Mouse (Mus musculus): ENCODE data around the gene Acpp.

Acpp gene

DNA sequence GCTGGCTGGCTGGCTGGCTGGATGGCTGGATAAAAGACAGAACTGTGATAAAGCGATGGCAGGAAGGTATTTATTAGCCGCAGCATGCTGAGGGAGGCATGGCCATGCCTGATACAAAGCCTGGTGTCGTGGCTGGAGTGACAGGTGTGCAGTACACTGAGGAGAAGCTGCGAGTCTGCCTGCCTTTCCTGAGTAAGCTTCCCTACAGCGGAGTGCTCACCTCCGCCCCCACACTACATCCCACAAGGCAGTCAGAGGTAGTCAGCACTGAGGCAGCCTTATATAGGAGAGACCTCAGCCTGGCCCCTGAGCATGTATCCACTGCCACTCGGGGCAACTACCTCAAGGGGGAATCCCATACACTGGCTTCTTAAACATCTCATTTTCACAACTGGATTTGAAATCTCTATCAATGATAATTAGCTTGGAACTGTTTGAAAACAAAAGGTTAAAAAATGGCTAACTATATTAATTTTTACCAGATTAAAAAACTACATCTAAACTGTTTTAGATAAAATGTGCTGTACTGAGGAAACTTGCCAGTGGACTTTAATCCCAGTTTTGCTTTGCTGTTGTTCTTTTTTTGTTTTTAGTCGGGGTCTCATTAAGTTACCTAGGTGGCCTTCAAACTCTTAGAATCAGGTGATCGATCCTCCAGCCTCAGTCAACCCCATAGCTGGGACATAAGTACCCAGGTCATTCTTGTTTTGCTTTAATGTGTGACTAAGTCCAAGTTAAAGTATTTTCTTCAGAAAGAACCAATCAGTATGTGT lies 83.0 kb downstream of the Acpp start:
- no peak for DNase-seq (ENCODE audit: extremely low spot score, low spot score)

- no peak for DNase-seq (ENCODE audit: extremely low spot score, low spot score)
These were observed 84.9 kb downstream of the Acpp start for GRCm38 (mm10) chr9:104252637-104253036.

GRCm38 (mm10) chr9:104251687-104252086 lies 85.9 kb downstream of the Acpp start:
- no peak for DNase-seq (ENCODE audit: extremely low spot score, low spot score)

GRCm38 (mm10) chr9:104251111-104251510 lies 86.4 kb downstream of the Acpp start:
- DNase-seq (ENCODE audit: extremely low spot score, low spot score), result no peak

- no peak for DNase-seq (ENCODE audit: extremely low spot score, low spot score)
These were observed 90.1 kb downstream of the Acpp start for GRCm38 (mm10) chr9:104247307-104247987.

DNA sequence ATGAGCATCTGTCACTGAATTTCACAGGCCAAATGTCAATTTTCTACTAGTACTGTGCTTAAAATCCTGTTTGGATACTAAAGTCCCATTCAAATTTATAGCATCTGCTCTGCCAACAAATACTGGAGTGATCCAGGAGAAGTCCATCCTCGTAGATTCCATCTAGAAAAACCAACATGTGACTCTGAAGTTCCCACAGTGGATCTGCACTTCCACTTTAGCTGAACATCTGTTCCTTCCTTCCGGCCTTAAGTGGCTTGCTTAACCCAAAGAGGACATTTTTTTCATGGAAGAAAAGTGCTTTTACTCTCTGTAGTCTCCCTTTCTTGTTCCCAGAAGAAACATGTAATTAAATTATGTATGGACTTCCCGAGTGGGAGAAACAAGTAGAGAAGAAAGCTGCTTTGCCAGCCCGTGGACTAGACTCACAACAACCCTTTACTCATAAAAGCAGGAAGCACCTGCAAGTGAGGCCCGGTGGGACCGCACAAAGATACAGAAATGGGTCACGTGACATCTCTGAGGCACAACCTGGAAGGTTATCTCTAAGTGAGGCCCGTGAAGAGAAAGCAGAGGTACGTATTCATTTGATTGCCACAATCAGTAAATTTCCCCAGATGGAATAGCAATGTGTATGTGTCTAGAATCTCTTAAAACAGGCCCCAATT lies 93.6 kb downstream of the Acpp start:
- no peak for DNase-seq (ENCODE audit: extremely low spot score, low spot score)

DNA sequence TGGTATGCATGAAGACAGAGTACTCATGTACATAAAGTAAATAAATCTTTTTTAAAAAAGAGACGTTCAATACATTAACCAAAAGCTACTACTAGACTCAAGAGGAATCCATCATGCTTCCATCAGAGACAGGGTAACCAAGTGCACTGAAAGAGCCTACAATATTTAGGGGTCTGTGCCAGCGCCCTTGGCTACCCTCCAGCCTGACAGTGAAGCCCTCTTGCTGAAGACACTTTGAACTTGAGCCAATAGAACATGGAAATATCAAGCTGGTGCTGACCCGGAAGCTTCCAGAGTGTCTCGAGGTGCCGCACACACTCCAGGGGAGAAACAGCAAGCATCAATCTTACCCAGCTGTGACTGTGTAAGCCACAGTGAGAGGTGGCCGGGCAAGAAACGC lies 97.4 kb downstream of the Acpp start:
- no peak for DNase-seq (ENCODE audit: extremely low spot score, low spot score)

DNA sequence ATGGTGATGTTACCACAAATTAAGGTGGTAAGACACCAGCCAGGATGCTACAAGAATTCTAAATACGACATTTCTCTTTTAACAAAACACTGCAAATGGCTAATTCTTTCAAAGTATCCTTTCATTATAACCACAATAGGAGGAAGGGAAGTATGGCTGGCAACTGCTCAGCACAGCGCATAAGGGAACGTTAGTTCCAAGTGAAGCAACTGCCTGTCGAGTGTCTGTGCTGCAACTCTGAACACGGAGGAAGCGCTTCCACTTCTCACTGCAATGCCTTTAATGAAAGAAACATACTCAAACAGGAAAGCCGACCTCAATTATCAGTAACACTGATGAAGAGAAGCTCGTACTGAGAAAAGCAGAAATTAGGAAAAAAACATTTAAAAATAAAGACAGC lies 98.5 kb downstream of the Acpp start:
- no peak for DNase-seq (ENCODE audit: extremely low spot score, low spot score)
